Mouse (Mus musculus) heart, adult 8-10 months (tissue): ENCODE measurements around the gene Vac14. TPM values are rescaled to one million over a fixed set of nuclear protein-coding genes. Genes with fewer than 3 reads are reported as not detected.
"Not testable (repeated sequence)": the region's sequence is repeated elsewhere in the genome, so short reads cannot be mapped to it uniquely, and the experiment has no call there.

Experiments
- DNase-seq: peaks from one replicate; pipeline ENCODE4 v3.0.0; 2022; ENCODE audit warnings: low spot score
- total RNA-seq, 4 experiments: library from RNA; stranded (reverse); gene quantifications; 2 replicates each; pipeline ENCODE4 v1.2.4; 2022

Vac14 gene
- total RNA-seq, 4 experiments from 2014 or later = 14.0 to 18.3 (median 16.3) TPM

GRCm38 (mm10) chr8:110648577-110648976, 30.2 kb downstream of the Vac14 start:
- DNase-seq = no peak

- DNase-seq = no peak
Measured at GRCm38 (mm10) chr8:110649286-110649685, 30.9 kb downstream of the Vac14 start.

GRCm38 (mm10) chr8:110650838-110651237, 32.5 kb downstream of the Vac14 start:
- DNase-seq = no peak

GRCm38 (mm10) chr8:110651847-110652246, 33.5 kb downstream of the Vac14 start:
- DNase-seq = no peak

GRCm38 (mm10) chr8:110654075-110655060, 36.0 kb downstream of the Vac14 start:
- no peak for DNase-seq

GRCm38 (mm10) chr8:110655827-110656226, 37.4 kb downstream of the Vac14 start:
- no peak for DNase-seq

GRCm38 (mm10) chr8:110657661-110658060, 39.3 kb downstream of the Vac14 start:
- no peak for DNase-seq

- DNase-seq = peak; percentile 36
Measured at GRCm38 (mm10) chr8:110660121-110660520, 41.7 kb downstream of the Vac14 start.

- no peak for DNase-seq
Measured at GRCm38 (mm10) chr8:110662545-110662944, 44.2 kb downstream of the Vac14 start.

GRCm38 (mm10) chr8:110663015-110663742, 44.8 kb downstream of the Vac14 start:
- no peak for DNase-seq

- no peak for DNase-seq
Measured at GRCm38 (mm10) chr8:110664202-110664896, 46.0 kb downstream of the Vac14 start.

- DNase-seq = no peak
Measured at GRCm38 (mm10) chr8:110665000-110665399, 46.6 kb downstream of the Vac14 start.

GRCm38 (mm10) chr8:110667590-110668177, 49.3 kb downstream of the Vac14 start:
- not testable (repeated sequence) for DNase-seq

GRCm38 (mm10) chr8:110669932-110670628, 51.7 kb downstream of the Vac14 start:
- no peak for DNase-seq

- peak; percentile 75 for DNase-seq
Measured at GRCm38 (mm10) chr8:110671309-110671708, 52.9 kb downstream of the Vac14 start.

- peak; percentile 45 for DNase-seq
Measured at GRCm38 (mm10) chr8:110672133-110672532, 53.7 kb downstream of the Vac14 start.

GRCm38 (mm10) chr8:110673168-110673567, 54.8 kb downstream of the Vac14 start:
- no peak for DNase-seq

GRCm38 (mm10) chr8:110674589-110674988, 56.2 kb downstream of the Vac14 start:
- no peak for DNase-seq

- DNase-seq = peak; percentile 60
Measured at GRCm38 (mm10) chr8:110676702-110677101, 58.3 kb downstream of the Vac14 start.

GRCm38 (mm10) chr8:110677174-110677660, 58.8 kb downstream of the Vac14 start:
- DNase-seq = no peak

- no peak for DNase-seq
Measured at GRCm38 (mm10) chr8:110678989-110679388, 60.6 kb downstream of the Vac14 start.
